ENCODE assay signal across 9 mouse cellular contexts in genomic region chr1:92437678-92438271, GRCm38 (mm10). TPM values are rescaled to one million over a fixed set of nuclear protein-coding genes. Genes with fewer than 3 reads are reported as not detected.
DNase-seq lines count a peak whose midpoint lies in the region; ATAC-seq and TF ChIP-seq lines count a peak whose summit lies in the region.
"Had no signal": no experiment of that assay in that cellular context is flagged by ENCODE, and none has a peak within 500 bp of the region (broad histone marks: within the 10 kb centered on the region; RNA-seq: fewer than 3 reads in every experiment).

No protein-coding gene starts in this region.

- no peaks in the 10 kb centered on the region for H3K27me3 ChIP-seq in hindbrain, embryonic 14.5 days (ENCODE audit: control insufficient read depth, insufficient read depth, low read length)
- no peaks in the 10 kb centered on the region for H3K27me3 ChIP-seq in limb, embryonic 14.5 days (ENCODE audit: control insufficient read depth, insufficient read depth, low read length)
- no peaks in the 10 kb centered on the region for H3K27me3 ChIP-seq in liver, embryonic 11.5 days (replicated peaks; ENCODE audit: control insufficient read depth, insufficient read depth, low read length)

- no peak overlapping the region for H3K4me2 ChIP-seq in hindbrain, embryonic 14.5 days (replicated peaks)
- no peak overlapping the region for H3K4me2 ChIP-seq in limb, embryonic 14.5 days (replicated peaks; ENCODE audit: low read depth, low read length, severe bottlenecking)
- no peak overlapping the region for H3K4me2 ChIP-seq in liver, embryonic 11.5 days

- H3K4me3 ChIP-seq in hindbrain, embryonic 14.5 days (replicated peaks; ENCODE audit: low read length): no peak overlapping the region
- no peak overlapping the region for H3K4me3 ChIP-seq in limb, embryonic 14.5 days (replicated peaks; ENCODE audit: low read length)
- no peak overlapping the region for H3K4me3 ChIP-seq in liver, embryonic 11.5 days (ENCODE audit: low read depth, low read length)

- ATAC-seq in hindbrain, embryonic 14.5 days (ENCODE audit: low FRiP score): peak; percentile 57; the same call in 1 of the 2 replicates
- no peak for ATAC-seq in limb, embryonic 14.5 days (ENCODE audit: low FRiP score, low read depth)
- ATAC-seq in liver, embryonic 11.5 days (replicated peaks; ENCODE audit: low FRiP score): no peak

- peak; percentile 14 for DNase-seq in kidney, adult 9 months
- DNase-seq in kidney, adult 18-20 months: no peak
- DNase-seq in cerebellum, adult 11-12 months: peak; percentile 90
- peak; percentile 19 for DNase-seq in forelimb bud, embryonic 11.5 days (ENCODE audit: low read depth, low spot score)
- peak; percentile 33 for DNase-seq in hindbrain, embryonic 14.5 days (ENCODE audit: low spot score)
- peak; percentile 11 for DNase-seq in limb, embryonic 14.5 days (ENCODE audit: low spot score)
- peak; percentile 55 for DNase-seq in right cerebral cortex, postnatal 4 days
- DNase-seq in liver, embryonic 11.5 days (ENCODE audit: low spot score): no peak

- H3K27ac ChIP-seq in hindbrain, embryonic 14.5 days: 0 out of 2 replicates have a peak overlapping the region, but pooled peaks have one; percentile 41
- H3K27ac ChIP-seq in limb, embryonic 14.5 days (replicated peaks; ENCODE audit: low read depth, low read length): no peak overlapping the region
- H3K27ac ChIP-seq in liver, embryonic 11.5 days (ENCODE audit: low read depth, low read length): no peak overlapping the region

- H3K9ac ChIP-seq in hindbrain, embryonic 14.5 days: no peak overlapping the region
- no peak overlapping the region for H3K9ac ChIP-seq in limb, embryonic 14.5 days (ENCODE audit: low read depth, low read length, severe bottlenecking)
- no peak overlapping the region for H3K9ac ChIP-seq in liver, embryonic 11.5 days (ENCODE audit: low read depth, low read length)

- H3K36me3 ChIP-seq in hindbrain, embryonic 14.5 days (replicated peaks; ENCODE audit: control insufficient read depth, insufficient read depth): peaks cover 39% of the 10 kb centered on the region
- H3K36me3 ChIP-seq in limb, embryonic 14.5 days (ENCODE audit: control insufficient read depth, insufficient read depth, low read length): peaks cover 37% of the 10 kb centered on the region
- peaks cover 10% of the 10 kb centered on the region for H3K36me3 ChIP-seq in liver, embryonic 11.5 days (ENCODE audit: control insufficient read depth, insufficient read depth, low read length)

- TF ChIP-seq POLR2A in limb, embryonic 14.5 days (IDR thresholded peaks at IDR 0.05; ENCODE audit: borderline replicate concordance, extremely low read depth, insufficient read depth, insufficient read length): no peak

- peaks cover 13% of the 10 kb centered on the region for H3K4me1 ChIP-seq in hindbrain, embryonic 14.5 days (replicated peaks; ENCODE audit: control insufficient read depth, insufficient read depth, low read length)
- H3K4me1 ChIP-seq in limb, embryonic 14.5 days (ENCODE audit: control insufficient read depth, insufficient read depth, low read length): peaks cover 18% of the 10 kb centered on the region
- peaks cover 3% of the 10 kb centered on the region; the same call in 1 of the 2 replicates for H3K4me1 ChIP-seq in liver, embryonic 11.5 days (replicated peaks; ENCODE audit: control insufficient read depth, insufficient read depth, low read length)

- H3K9me3 ChIP-seq in hindbrain, embryonic 14.5 days (ENCODE audit: control insufficient read depth, low read length): no peaks in the 10 kb centered on the region
- no peaks in the 10 kb centered on the region for H3K9me3 ChIP-seq in limb, embryonic 14.5 days (ENCODE audit: control insufficient read depth, low read length)
- no peaks in the 10 kb centered on the region for H3K9me3 ChIP-seq in liver, embryonic 11.5 days (ENCODE audit: control insufficient read depth, low read length)
- H3K9me3 ChIP-seq: G1E had no signal

- 44% methylated on average over 9 of the region's 9 CpGs for WGBS in hindbrain, embryonic 14.5 days
- WGBS in limb, embryonic 14.5 days: 28% methylated on average over 9 of the region's 9 CpGs
- 50% methylated on average over 9 of the region's 9 CpGs for WGBS in liver, embryonic 11.5 days

RNA-seq across cellular contexts. Expression of gene Ndufa10, which starts 35.9 kb away (rescaled TPM):
- polyA plus RNA-seq in hindbrain, embryonic 14.5 days (2014; fragmentation: Nextera tagmentation; extraction: Ambion mirVana): 291 and 311 TPM in 2 replicates
- polyA plus RNA-seq in limb, embryonic 14.5 days (2012; rRNA removed): 99.4 and 110 TPM in 2 replicates
- polyA plus RNA-seq in limb, embryonic 14.5 days (2014; fragmentation: Nextera tagmentation; extraction: Ambion mirVana): 270 and 271 TPM in 2 replicates
- polyA plus RNA-seq in liver, embryonic 11.5 days (2014; fragmentation: Nextera tagmentation; extraction: Ambion mirVana): 270 and 276 TPM in 2 replicates

RNA-seq across cellular contexts. Expression of gene Olfr1416, which starts 47.1 kb away (rescaled TPM):
- not detected in 2 replicates for polyA plus RNA-seq in hindbrain, embryonic 14.5 days (2014; fragmentation: Nextera tagmentation; extraction: Ambion mirVana)
- polyA plus RNA-seq in limb, embryonic 14.5 days (2012; rRNA removed): not detected in 2 replicates
- polyA plus RNA-seq in limb, embryonic 14.5 days (2014; fragmentation: Nextera tagmentation; extraction: Ambion mirVana): not detected in 2 replicates
- polyA plus RNA-seq in liver, embryonic 11.5 days (2014; fragmentation: Nextera tagmentation; extraction: Ambion mirVana): not detected in 2 replicates
- polyA plus RNA-seq: G1E had no signal

RNA-seq across cellular contexts. Expression of gene Olfr1415, which starts 58.1 kb away (rescaled TPM):
- polyA plus RNA-seq in hindbrain, embryonic 14.5 days (2014; fragmentation: Nextera tagmentation; extraction: Ambion mirVana): not detected in 2 replicates
- polyA plus RNA-seq in limb, embryonic 14.5 days (2012; rRNA removed): not detected in 2 replicates
- polyA plus RNA-seq in limb, embryonic 14.5 days (2014; fragmentation: Nextera tagmentation; extraction: Ambion mirVana): not detected in 2 replicates
- polyA plus RNA-seq in liver, embryonic 11.5 days (2014; fragmentation: Nextera tagmentation; extraction: Ambion mirVana): not detected in 2 replicates
- polyA plus RNA-seq: G1E had no signal

Comparison
In these comparisons a context has a peak if more than half of its experiments do, and no peak if none do; other contexts are left out.
1. DNase-seq: peak in kidney, adult 9 months (single experiment), cerebellum, adult 11-12 months (single experiment), forelimb bud, embryonic 11.5 days (single experiment), hindbrain, embryonic 14.5 days (single experiment), limb, embryonic 14.5 days (single experiment) and right cerebral cortex, postnatal 4 days (single experiment); none in kidney, adult 18-20 months (single experiment) and liver, embryonic 11.5 days (single experiment).